Mouse (Mus musculus) kidney, embryonic 16.5 days (tissue): ENCODE measurements at regions not wholly inside any gene's neighbourhood (a gene's known extent, or its start where the extent isn't known, plus 50 kb on each side); places are given as distances from the start of the nearest gene placed in this dataset.

Experiments used
- ATAC-seq: fragments of 200-750 bp; cut with Nextera tagmentation; 2 replicates; pipeline ENCODE4 v1.8.0; 2017; ENCODE audit warnings: moderate TSS enrichment; ENCODE audit not compliant: low FRiP score, low TSS enrichment
- H3K27ac ChIP-seq: fragments of 300-500 bp; sonication (generic); 2 replicates; pipeline ENCODE4 v1.5.1; 2014; ENCODE audit warnings: low read length
- H3K27me3 ChIP-seq: fragments of 300-500 bp; sonication (generic); 2 replicates; pipeline ENCODE4 v1.6.1; 2014; ENCODE audit warnings: low read length, control low read depth, mixed read lengths; ENCODE audit not compliant: insufficient read depth
- H3K36me3 ChIP-seq: fragments of 300-500 bp; sonication (generic); 2 replicates; pipeline ENCODE4 v1.6.1; 2014; ENCODE audit warnings: low read length, control low read depth, mixed read lengths; ENCODE audit not compliant: insufficient read depth
- H3K4me1 ChIP-seq: fragments of 300-500 bp; sonication (generic); 2 replicates; pipeline ENCODE4 v1.6.1; 2014; ENCODE audit warnings: low read length, control low read depth, mixed read lengths; ENCODE audit not compliant: insufficient read depth
- H3K4me2 ChIP-seq: fragments of 300-500 bp; sonication (generic); replicated peaks from 2 replicates; pipeline ENCODE4 v1.6.1; 2014; ENCODE audit warnings: low read depth, low read length
- H3K4me3 ChIP-seq: fragments of 300-500 bp; sonication (generic); 2 replicates; pipeline ENCODE4 v1.5.1; 2014; ENCODE audit warnings: mild to moderate bottlenecking, low read length
- H3K9ac ChIP-seq: fragments of 300-500 bp; sonication (generic); replicated peaks from 2 replicates; pipeline ENCODE4 v1.6.1; 2014; ENCODE audit warnings: low read length
- H3K9me3 ChIP-seq: fragments of 300-500 bp; sonication (generic); 2 replicates; pipeline ENCODE4 v1.6.1; 2016; ENCODE audit warnings: low read length, control low read depth
- WGBS: fragments of 180-500 bp; shearing (Covaris S2); extraction: QIAGEN DNeasy Blood & Tissue Kit; methylation state at CpG from one replicate; pipeline ENCODE4 v1.1.7; 2014; 5-methylcytosine and 5-hydroxymethylcytosine counted together

GRCm38 (mm10) chr10:106254106-106254505 lies 216.0 kb upstream of the Ppfia2 start:
- WGBS, result 79% methylated on average over 5 of the region's 5 CpGs
- H3K4me2 ChIP-seq, result no peak overlapping the region

GRCm38 (mm10) chr10:106259811-106260210 lies 210.3 kb upstream of the Ppfia2 start:
- H3K27ac ChIP-seq, result no peak overlapping the region
- no peak overlapping the region for H3K4me2 ChIP-seq
- no peak overlapping the region for H3K4me3 ChIP-seq
- no peak overlapping the region for H3K9ac ChIP-seq
- H3K9me3 ChIP-seq, result no peaks in the 10 kb centered on the region
- H3K36me3 ChIP-seq, result no peaks in the 10 kb centered on the region
- WGBS, result 89% methylated on average over 4 of the region's 4 CpGs
- ATAC-seq, result no peak
- H3K27me3 ChIP-seq, result no peaks in the 10 kb centered on the region
- H3K4me1 ChIP-seq, result no peaks in the 10 kb centered on the region

More at GRCm38 (mm10) chr10:106254106-106254505, 216.0 kb upstream of the Ppfia2 start:
- Histone ChIP-seq H3K9me3 (no peaks in the 10 kb centered on the region), H3K4me1 (no peaks in the 10 kb centered on the region), H3K27ac (no peak overlapping the region), H3K9ac (no peak overlapping the region), H3K27me3 (no peaks in the 10 kb centered on the region), H3K4me3 (no peak overlapping the region), H3K36me3 (no peaks in the 10 kb centered on the region)
- no peak for ATAC-seq

- no peaks in the 10 kb centered on the region for H3K27me3 ChIP-seq
- H3K4me3 ChIP-seq, result no peak overlapping the region
- ATAC-seq, result no peak
- H3K9ac ChIP-seq, result no peak overlapping the region
- no peak overlapping the region for H3K27ac ChIP-seq
- H3K4me1 ChIP-seq, result no peaks in the 10 kb centered on the region
- H3K4me2 ChIP-seq, result no peak overlapping the region
- no peaks in the 10 kb centered on the region for H3K36me3 ChIP-seq
- no peaks in the 10 kb centered on the region for H3K9me3 ChIP-seq
- 62% methylated on average over 2 of the region's 2 CpGs for WGBS
These were observed 196.8 kb upstream of the Ppfia2 start for GRCm38 (mm10) chr10:106273335-106273734.

GRCm38 (mm10) chr10:106289951-106290350 lies 180.2 kb upstream of the Ppfia2 start:
- Histone ChIP-seq H3K4me1 (no peaks in the 10 kb centered on the region), H3K9ac (no peak overlapping the region), H3K27ac (no peak overlapping the region), H3K4me3 (no peak overlapping the region), H3K36me3 (no peaks in the 10 kb centered on the region), H3K4me2 (no peak overlapping the region), H3K27me3 (no peaks in the 10 kb centered on the region), H3K9me3 (no peaks in the 10 kb centered on the region)
- no peak for ATAC-seq

- Histone ChIP-seq H3K9me3 (no peaks in the 10 kb centered on the region), H3K9ac (no peak overlapping the region), H3K4me3 (no peak overlapping the region), H3K36me3 (no peaks in the 10 kb centered on the region), H3K27ac (no peak overlapping the region), H3K4me2 (no peak overlapping the region), H3K27me3 (no peaks in the 10 kb centered on the region), H3K4me1 (no peaks in the 10 kb centered on the region)
- WGBS, result 77% methylated on average over 2 of the region's 2 CpGs
- ATAC-seq, result no peak
These were observed 179.4 kb upstream of the Ppfia2 start for GRCm38 (mm10) chr10:106290736-106291135.

- ATAC-seq, result no peak
- H3K9me3 ChIP-seq, result no peaks in the 10 kb centered on the region
- no peak overlapping the region for H3K9ac ChIP-seq
- 83% methylated on average over 5 of the region's 5 CpGs for WGBS
- H3K4me2 ChIP-seq, result no peak overlapping the region
- no peaks in the 10 kb centered on the region for H3K36me3 ChIP-seq
- H3K4me3 ChIP-seq, result no peak overlapping the region
- H3K27ac ChIP-seq, result no peak overlapping the region
- no peaks in the 10 kb centered on the region for H3K27me3 ChIP-seq
- H3K4me1 ChIP-seq, result no peaks in the 10 kb centered on the region
These were observed 174.6 kb upstream of the Ppfia2 start for GRCm38 (mm10) chr10:106295501-106295900.

- no peak overlapping the region for H3K9ac ChIP-seq
- H3K36me3 ChIP-seq, result no peaks in the 10 kb centered on the region
- WGBS, result 89% methylated on average over 1 of the region's 1 CpGs
- H3K4me3 ChIP-seq, result no peak overlapping the region
- ATAC-seq, result no peak
- H3K9me3 ChIP-seq, result no peaks in the 10 kb centered on the region
- H3K4me1 ChIP-seq, result no peaks in the 10 kb centered on the region
- H3K4me2 ChIP-seq, result no peak overlapping the region
- H3K27me3 ChIP-seq, result no peaks in the 10 kb centered on the region
- no peak overlapping the region for H3K27ac ChIP-seq
These were observed 135.0 kb upstream of the Ppfia2 start for GRCm38 (mm10) chr10:106335166-106335565.

- Histone ChIP-seq H3K27me3 (no peaks in the 10 kb centered on the region), H3K36me3 (no peaks in the 10 kb centered on the region), H3K27ac (no peak overlapping the region), H3K4me1 (no peaks in the 10 kb centered on the region), H3K4me3 (no peak overlapping the region), H3K4me2 (no peak overlapping the region), H3K9ac (no peak overlapping the region), H3K9me3 (no peaks in the 10 kb centered on the region)
- no peak for ATAC-seq
- no CpG with 5 or more reads among the region's 1 CpGs for WGBS
These were observed 118.5 kb upstream of the Ppfia2 start for GRCm38 (mm10) chr10:106351663-106352062.

- H3K4me3 ChIP-seq, result no peak overlapping the region
- no peaks in the 10 kb centered on the region for H3K36me3 ChIP-seq
- H3K9me3 ChIP-seq, result no peaks in the 10 kb centered on the region
- 63% methylated on average over 1 of the region's 1 CpGs for WGBS
- H3K9ac ChIP-seq, result no peak overlapping the region
- no peak for ATAC-seq
- H3K27ac ChIP-seq, result no peak overlapping the region
- no peaks in the 10 kb centered on the region for H3K27me3 ChIP-seq
- H3K4me1 ChIP-seq, result no peaks in the 10 kb centered on the region
- H3K4me2 ChIP-seq, result no peak overlapping the region
These were observed 94.5 kb upstream of the Ppfia2 start for GRCm38 (mm10) chr10:106375653-106376052.

GRCm38 (mm10) chr10:106376161-106376560 lies 94.0 kb upstream of the Ppfia2 start:
- no peaks in the 10 kb centered on the region for H3K36me3 ChIP-seq
- no peaks in the 10 kb centered on the region for H3K9me3 ChIP-seq
- H3K4me1 ChIP-seq, result no peaks in the 10 kb centered on the region
- H3K27ac ChIP-seq, result no peak overlapping the region
- H3K9ac ChIP-seq, result no peak overlapping the region
- no peak overlapping the region for H3K4me3 ChIP-seq
- WGBS, result 80% methylated on average over 3 of the region's 3 CpGs
- ATAC-seq, result no peak
- no peak overlapping the region for H3K4me2 ChIP-seq
- no peaks in the 10 kb centered on the region for H3K27me3 ChIP-seq

- no peak for ATAC-seq
- Histone ChIP-seq H3K27me3 (no peaks in the 10 kb centered on the region), H3K4me3 (no peak overlapping the region), H3K27ac (no peak overlapping the region), H3K36me3 (no peaks in the 10 kb centered on the region), H3K4me1 (no peaks in the 10 kb centered on the region), H3K9me3 (no peaks in the 10 kb centered on the region), H3K9ac (no peak overlapping the region), H3K4me2 (no peak overlapping the region)
- WGBS, result 56% methylated on average over 2 of the region's 2 CpGs
These were observed 89.5 kb upstream of the Ppfia2 start for GRCm38 (mm10) chr10:106380628-106381027.
